Mouse (Mus musculus) midbrain, embryonic 10.5 days (tissue): ENCODE measurements around the gene Olfr640. TPM values are rescaled to one million over a fixed set of nuclear protein-coding genes. Genes with fewer than 3 reads are reported as not detected.

Source experiments
- DNase-seq: peaks from one replicate; pipeline ENCODE4 v3.0.0-alpha.2; 2017; ENCODE audit warnings: low spot score
- H3K27ac ChIP-seq: fragments of 300-500 bp; sonication (generic); replicated peaks from 2 replicates; pipeline ENCODE4 v1.5.1; 2016; ENCODE audit warnings: mild to moderate bottlenecking
- H3K27me3 ChIP-seq: fragments of 300-500 bp; sonication (generic); 2 replicates; pipeline ENCODE4 v1.6.1; 2016; ENCODE audit warnings: low read depth, mild to moderate bottlenecking; ENCODE audit not compliant: poor library complexity, severe bottlenecking
- H3K36me3 ChIP-seq: fragments of 300-500 bp; sonication (generic); 2 replicates; pipeline ENCODE4 v1.6.1; 2016; ENCODE audit warnings: mild to moderate bottlenecking, moderate library complexity
- H3K4me1 ChIP-seq: fragments of 300-500 bp; sonication (generic); 2 replicates; pipeline ENCODE4 v1.6.1; 2016
- H3K4me3 ChIP-seq: fragments of 300-500 bp; sonication (generic); 2 replicates; pipeline ENCODE4 v1.5.1; 2016; ENCODE audit warnings: mild to moderate bottlenecking, moderate library complexity
- H3K9me3 ChIP-seq: fragments of 300-500 bp; sonication (generic); replicated peaks from 2 replicates; pipeline ENCODE4 v1.6.1; 2016; ENCODE audit warnings: mild to moderate bottlenecking
- WGBS: fragments of 180-500 bp; shearing (Covaris S2); methylation state at CpG from one replicate; pipeline ENCODE4 v1.1.7; 2016; 5-methylcytosine and 5-hydroxymethylcytosine counted together
- polyA plus RNA-seq: library from polyadenylated mRNA; unstranded; fragments of >200 nt; fragmentation: Nextera tagmentation; extraction: Ambion mirVana; gene quantifications from 2 replicates; pipeline ENCODE4 v1.2.1, GENCODE M21; 2016

The Olfr640 gene
- polyA plus RNA-seq, 1 experiment from 2014 or later: not detected

GRCm38 (mm10) chr7:103970852-103971251 lies 54.5 kb downstream of the Olfr640 start, which contains the start of gene Olfr635:
Olfr635 (plus strand) TSS chr7:103971152.
- Histone ChIP-seq H3K4me3 (no peak within 1 kb of the TSS), H3K4me1 (no peaks in the 10 kb centered on the region), H3K27ac (no peak within 1 kb of the TSS), H3K27me3 (no peaks in the 10 kb centered on the region), H3K9me3 (no peaks in the 10 kb centered on the region), H3K36me3 (no peaks in the 10 kb centered on the region)
- 80% methylated on average over 1 of the region's 1 CpGs for WGBS
- no peak for DNase-seq

Other genes starting within 250 kb of the Olfr640 start
- gene Olfr68, start 245.9 kb downstream of the Olfr640 start, polyA plus RNA-seq: not detected in 2 replicates
- gene Olfr67, start 233.8 kb downstream of the Olfr640 start, polyA plus RNA-seq: not detected in 2 replicates
- gene Hbb-bt, start 211.6 kb downstream of the Olfr640 start, polyA plus RNA-seq: 191 and 345 TPM in 2 replicates
- 74.3 and 117 TPM in 2 replicates for gene Hbb-bs, start 197.5 kb downstream of the Olfr640 start, polyA plus RNA-seq
- gene Hbb-bh2, start 185.1 kb downstream of the Olfr640 start, polyA plus RNA-seq: 0.23 TPM in 1 of 2 replicates, not detected in the other
- 3,029 and 4,275 TPM in 2 replicates for gene Hbb-bh1, start 182.4 kb downstream of the Olfr640 start, polyA plus RNA-seq
- 7,838 and 8,555 TPM in 2 replicates for gene Hbb-y, start 172.4 kb downstream of the Olfr640 start, polyA plus RNA-seq
- not detected in 2 replicates for gene Olfr66, start 139.3 kb downstream of the Olfr640 start, polyA plus RNA-seq
- not detected in 2 replicates for gene Olfr64, start 131.1 kb downstream of the Olfr640 start, polyA plus RNA-seq
- not detected in 2 replicates for gene Olfr65, start 122.1 kb downstream of the Olfr640 start, polyA plus RNA-seq
- not detected in 2 replicates for gene Olfr631, start 96.7 kb downstream of the Olfr640 start, polyA plus RNA-seq
- not detected in 2 replicates for gene Olfr632, start 91.2 kb downstream of the Olfr640 start, polyA plus RNA-seq
- not detected in 2 replicates for gene Olfr633, start 81.1 kb downstream of the Olfr640 start, polyA plus RNA-seq
- gene Olfr635, start 54.4 kb downstream of the Olfr640 start, polyA plus RNA-seq: 0.01 and 0.04 TPM in 2 replicates
- not detected in 2 replicates for gene Olfr638, start 26.8 kb downstream of the Olfr640 start, polyA plus RNA-seq
- not detected in 2 replicates for gene Olfr639, start 8.3 kb downstream of the Olfr640 start, polyA plus RNA-seq
- not detected in 2 replicates for gene Olfr641, start 9.9 kb upstream of the Olfr640 start, polyA plus RNA-seq
- gene Olfr642, start 27.1 kb upstream of the Olfr640 start, polyA plus RNA-seq: not detected in 2 replicates
- not detected in 2 replicates for gene 4930516K23Rik, start 35.9 kb upstream of the Olfr640 start, polyA plus RNA-seq
- not detected in 2 replicates for gene Olfr644, start 46.3 kb upstream of the Olfr640 start, polyA plus RNA-seq
- not detected in 2 replicates for gene Olfr645, start 59.9 kb upstream of the Olfr640 start, polyA plus RNA-seq
- not detected in 2 replicates for gene Olfr646, start 79.3 kb upstream of the Olfr640 start, polyA plus RNA-seq
- gene Ubqln5, start 104.3 kb upstream of the Olfr640 start, polyA plus RNA-seq: not detected in 2 replicates
- gene Olfr643, start 111.8 kb upstream of the Olfr640 start, polyA plus RNA-seq: not detected in 2 replicates
- gene Ubqln3, start 117.7 kb upstream of the Olfr640 start, polyA plus RNA-seq: not detected in 2 replicates
- not detected in 2 replicates for gene Ubqlnl, start 125.0 kb upstream of the Olfr640 start, polyA plus RNA-seq
- not detected in 2 replicates for gene Olfm5, start 139.3 kb upstream of the Olfr640 start, polyA plus RNA-seq
- gene Olfr648, start 157.8 kb upstream of the Olfr640 start, polyA plus RNA-seq: 0.21 and 0.29 TPM in 2 replicates
- not detected in 2 replicates for gene Olfr649, start 170.4 kb upstream of the Olfr640 start, polyA plus RNA-seq
- 3.6 and 4.9 TPM in 2 replicates for gene Trim6, start 193.2 kb upstream of the Olfr640 start, polyA plus RNA-seq
- gene Trim34a, start 218.9 kb upstream of the Olfr640 start, polyA plus RNA-seq: 0.44 and 0.93 TPM in 2 replicates